ENCODE assay signal across 18 mouse cellular contexts in the genomic region with DNA sequence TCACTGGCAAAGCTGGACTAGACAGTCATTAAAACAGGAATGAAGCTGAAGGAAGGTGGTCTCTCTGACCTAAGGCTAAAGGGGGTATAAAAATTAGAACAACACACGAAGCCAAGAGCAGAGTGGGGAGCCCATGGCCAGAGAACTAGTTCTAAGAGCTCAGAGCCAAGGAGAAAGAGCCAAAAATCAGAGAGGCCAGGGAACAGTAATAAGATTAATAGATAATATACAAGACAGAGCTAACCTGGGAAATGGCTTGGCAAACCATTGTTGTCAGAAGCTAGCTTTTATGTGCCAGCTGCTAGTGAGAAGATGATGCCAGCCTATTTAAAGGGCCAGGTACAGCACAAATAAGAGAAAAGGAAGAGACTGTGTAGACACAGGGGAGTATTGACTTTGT.
"Had no signal": no experiment of that assay in that cellular context is flagged by ENCODE, and none has a peak within 500 bp of the region (broad histone marks: within the 10 kb centered on the region; RNA-seq: fewer than 3 reads in every experiment).

No protein-coding gene starts in this region.

- H3K4me2 ChIP-seq: lung, embryonic 14.5 days; midbrain, embryonic 12.5 days; neural tube, embryonic 13.5 days; neural tube, embryonic 15.5 days had no signal

- DNase-seq: lung, adult 18-20 months; lung, embryonic 14.5 days; lung, postnatal 10 days; lung, postnatal 4 days; midbrain, embryonic 14.5 days; retina, postnatal 1 day; right cerebral cortex, adult 18-20 months; right cerebral cortex, postnatal 25 days; right cerebral cortex, postnatal 4 days; spleen, adult 18-20 months; thymus, adult 18-20 months; thymus, postnatal 14 days; thymus, postnatal 36 days had no signal

- H3K9me3 ChIP-seq: midbrain, embryonic 10.5 days; midbrain, embryonic 12.5 days; neural tube, embryonic 13.5 days; neural tube, embryonic 15.5 days had no signal

- H3K4me3 ChIP-seq: midbrain, embryonic 10.5 days; midbrain, embryonic 12.5 days; myocyte; neural tube, embryonic 13.5 days; neural tube, embryonic 15.5 days had no signal

- H3K27me3 ChIP-seq: midbrain, embryonic 12.5 days; neural tube, embryonic 13.5 days; neural tube, embryonic 15.5 days had no signal

- H3K27ac ChIP-seq: midbrain, embryonic 10.5 days; midbrain, embryonic 12.5 days; neural tube, embryonic 13.5 days; neural tube, embryonic 15.5 days had no signal

- H3K36me3 ChIP-seq: midbrain, embryonic 10.5 days; midbrain, embryonic 12.5 days; neural tube, embryonic 13.5 days; neural tube, embryonic 15.5 days had no signal

- H3K9ac ChIP-seq: lung, embryonic 14.5 days; midbrain, embryonic 12.5 days; neural tube, embryonic 13.5 days; neural tube, embryonic 15.5 days had no signal

- H3K4me1 ChIP-seq: midbrain, embryonic 10.5 days; midbrain, embryonic 12.5 days had no signal
